Mouse (Mus musculus) CH12.LX (cell line): ENCODE measurements around the gene Nr2c1. TPM values are rescaled to one million over a fixed set of nuclear protein-coding genes. Genes with fewer than 3 reads are reported as not detected.
A peak's percentile ranks its signal among the peaks of the same experiment; 100 is the strongest.

Experiments used
- DNase-seq: peaks from one replicate; pipeline ENCODE4 v3.0.0-alpha.2; 2013; ENCODE audit errors: extremely low read depth
- H3K27ac ChIP-seq: 2 replicates; pipeline ENCODE4 v1.5.1; 2012; ENCODE audit warnings: low read depth, mild to moderate bottlenecking, control low read depth, moderate library complexity; ENCODE audit not compliant: insufficient read depth
- H3K27me3 ChIP-seq: replicated peaks from 2 replicates; pipeline ENCODE3; 2012; ENCODE audit warnings: inconsistent platforms
- H3K36me3 ChIP-seq, 2 experiments: replicated peaks in 1 of 2; 2 replicates each; pipeline versions ENCODE3 to v1.6.1; 2012; ENCODE audit warnings: inconsistent platforms in 1 of 2, low read length in 1 of 2, mild to moderate bottlenecking in 1 of 2, mixed read lengths in 1 of 2, moderate library complexity in 1 of 2; ENCODE audit not compliant: control insufficient read depth in 1 of 2, insufficient read depth in 1 of 2
- H3K4me1 ChIP-seq, 2 experiments: 2 replicates each; pipeline ENCODE4 v1.6.1; 2012; ENCODE audit warnings: inconsistent platforms in 1 of 2, moderate library complexity in 1 of 2; ENCODE audit not compliant: insufficient read depth in 2 of 2, control insufficient read depth in 1 of 2
- H3K4me2 ChIP-seq: 2 replicates; pipeline ENCODE4 v1.6.1; 2012; ENCODE audit warnings: low read depth, mild to moderate bottlenecking, control low read depth; ENCODE audit not compliant: poor library complexity, insufficient read depth, severe bottlenecking
- H3K4me3 ChIP-seq, 3 experiments: fragments of 150-350 bp in 1 of 3; sonication (generic) in 1 of 3; replicated peaks in 1 of 3; 2 replicates each; pipeline versions ENCODE3 to v1.5.1; 2011 to 2012; ENCODE audit warnings: low read depth in 2 of 3, low read length in 2 of 3, mild to moderate bottlenecking in 2 of 3, moderate library complexity in 2 of 3, control low read depth in 1 of 3, improper control_type of control experiment in 1 of 3, inconsistent platforms in 1 of 3, mixed read lengths in 1 of 3; ENCODE audit not compliant: poor library complexity in 1 of 3
- H3K79me2 ChIP-seq: replicated peaks from 2 replicates; pipeline ENCODE4 v1.6.1; 2012; ENCODE audit warnings: mild to moderate bottlenecking, moderate library complexity; ENCODE audit not compliant: control insufficient read depth, poor library complexity, insufficient read depth, severe bottlenecking; ENCODE audit errors: extremely low read depth
- H3K9ac ChIP-seq: 2 replicates; pipeline ENCODE4 v1.6.1; 2012; ENCODE audit warnings: low read depth, mild to moderate bottlenecking, control low read depth, moderate library complexity; ENCODE audit not compliant: insufficient read depth
- H3K9me3 ChIP-seq: replicated peaks from 2 replicates; pipeline ENCODE3; 2012; ENCODE audit warnings: low read length, inconsistent platforms, mixed read lengths
- BHLHE40 ChIP-seq: IDR thresholded peaks from 2 replicates; pipeline ENCODE4 v1.6.1; 2011; ENCODE audit warnings: mild to moderate bottlenecking, low read depth, low read length, improper control_type of control experiment
- CHD1 ChIP-seq: IDR thresholded peaks from 2 replicates; pipeline ENCODE4 v1.6.1; 2012; ENCODE audit warnings: low read depth, low read length, improper control_type of control experiment, inconsistent platforms
- CHD2 ChIP-seq: IDR thresholded peaks from 2 replicates; pipeline ENCODE4 v1.6.1; 2011; ENCODE audit warnings: low read length, improper control_type of control experiment
- CTCF ChIP-seq, 2 experiments: IDR thresholded peaks in 1 of 2; conservative IDR thresholded peaks in 1 of 2; 2 replicates each; pipeline ENCODE4 v1.5.1; 2011 to 2012; ENCODE audit warnings: low read depth in 2 of 2, low read length in 2 of 2, improper control_type of control experiment in 1 of 2, inconsistent platforms in 1 of 2, mild to moderate bottlenecking in 1 of 2, moderate library complexity in 1 of 2
- ETS1 ChIP-seq: conservative IDR thresholded peaks from 2 replicates; pipeline ENCODE4 v1.6.1; 2012; ENCODE audit warnings: low read depth, mild to moderate bottlenecking, inconsistent platforms, low read length, improper control_type of control experiment, moderate library complexity
- GABPA ChIP-seq: IDR thresholded peaks from 2 replicates; pipeline ENCODE4 v1.6.1; 2012; ENCODE audit warnings: low read depth, low read length, improper control_type of control experiment, inconsistent platforms; ENCODE audit not compliant: insufficient replicate concordance
- HCFC1 ChIP-seq: IDR thresholded peaks from 2 replicates; pipeline ENCODE4 v1.6.1; 2012; ENCODE audit warnings: low read depth, mild to moderate bottlenecking, inconsistent platforms, low read length, improper control_type of control experiment
- IRF4 ChIP-seq: IDR thresholded peaks from 2 replicates; pipeline ENCODE4 v1.6.1; 2014; ENCODE audit warnings: low read depth, mild to moderate bottlenecking, inconsistent platforms, low read length, improper control_type of control experiment
- JUN ChIP-seq: IDR thresholded peaks from 2 replicates; pipeline ENCODE4 v1.6.1; 2011; ENCODE audit warnings: low read depth, mild to moderate bottlenecking, low read length, improper control_type of control experiment, moderate library complexity; ENCODE audit not compliant: insufficient read depth
- JUND ChIP-seq: conservative IDR thresholded peaks from 2 replicates; pipeline ENCODE4 v1.6.1; 2011; ENCODE audit warnings: low read depth, low read length, improper control_type of control experiment
- KAT2A ChIP-seq: IDR thresholded peaks from 2 replicates; pipeline ENCODE4 v1.6.1; 2012; ENCODE audit warnings: low read length, improper control_type of control experiment, inconsistent platforms; ENCODE audit not compliant: insufficient replicate concordance
- MAX ChIP-seq: IDR thresholded peaks from 2 replicates; pipeline ENCODE4 v1.6.1; 2011; ENCODE audit warnings: low read length, improper control_type of control experiment
- MAZ ChIP-seq: IDR thresholded peaks from 2 replicates; pipeline ENCODE4 v1.6.1; 2012; ENCODE audit warnings: low read depth, mild to moderate bottlenecking, inconsistent platforms, low read length, improper control_type of control experiment, moderate library complexity
- MEF2A ChIP-seq: IDR thresholded peaks from 2 replicates; pipeline ENCODE4 v1.6.1; 2014; ENCODE audit warnings: low read depth, mild to moderate bottlenecking, inconsistent platforms, low read length, improper control_type of control experiment, borderline replicate concordance
- MXI1 ChIP-seq: IDR thresholded peaks from 2 replicates; pipeline ENCODE4 v1.6.1; 2011; ENCODE audit warnings: mild to moderate bottlenecking, low read depth, low read length, improper control_type of control experiment
- NELFE ChIP-seq: IDR thresholded peaks from 2 replicates; pipeline ENCODE4 v1.6.1; 2011; ENCODE audit warnings: low read depth, low read length, improper control_type of control experiment
- NRF1 ChIP-seq: IDR thresholded peaks from 2 replicates; pipeline ENCODE4 v1.6.1; 2014; ENCODE audit warnings: low read depth, mild to moderate bottlenecking, inconsistent platforms, low read length, improper control_type of control experiment, moderate library complexity
- PAX5 ChIP-seq: IDR thresholded peaks from 2 replicates; pipeline ENCODE4 v1.6.1; 2012; ENCODE audit warnings: low read length, inconsistent platforms, mixed read lengths
- RAD21 ChIP-seq: IDR thresholded peaks from 2 replicates; pipeline ENCODE4 v1.6.1; 2011; ENCODE audit warnings: low read depth, mild to moderate bottlenecking, low read length, improper control_type of control experiment, moderate library complexity
- RCOR1 ChIP-seq: conservative IDR thresholded peaks from 2 replicates; pipeline ENCODE4 v1.6.1; 2012; ENCODE audit warnings: low read depth, mild to moderate bottlenecking, inconsistent platforms, low read length, improper control_type of control experiment
- SIN3A ChIP-seq: IDR thresholded peaks from 2 replicates; pipeline ENCODE4 v1.6.1; 2012; ENCODE audit warnings: low read length, improper control_type of control experiment, inconsistent platforms
- SMC3 ChIP-seq: IDR thresholded peaks from 2 replicates; pipeline ENCODE4 v1.6.1; 2011; ENCODE audit warnings: low read depth, low read length, improper control_type of control experiment
- TCF12 ChIP-seq: IDR thresholded peaks from 2 replicates; pipeline ENCODE4 v1.6.1; 2014; ENCODE audit warnings: low read depth, mild to moderate bottlenecking, inconsistent platforms, low read length, improper control_type of control experiment
- UBTF ChIP-seq: IDR thresholded peaks from 2 replicates; pipeline ENCODE4 v1.6.1; 2012; ENCODE audit warnings: low read depth, mild to moderate bottlenecking, inconsistent platforms, low read length, improper control_type of control experiment, moderate library complexity
- USF1 ChIP-seq: IDR thresholded peaks from 2 replicates; pipeline ENCODE4 v1.6.1; 2014; ENCODE audit warnings: low read depth, mild to moderate bottlenecking, inconsistent platforms, low read length, improper control_type of control experiment
- ZMIZ1 ChIP-seq: IDR thresholded peaks from 2 replicates; pipeline ENCODE4 v1.6.1; 2012; ENCODE audit warnings: low read depth, mild to moderate bottlenecking, inconsistent platforms, low read length, improper control_type of control experiment
- dilution Hi-C: fragments of 300-500 bp; cut with MboI; formaldehyde crosslinking; loops from 2 replicates; pipeline ENCODE4 v1.14.3; 2020; ENCODE audit warnings: low sequenced_read_pairs; ENCODE audit not compliant: extremely low pct_unique_long_range_greater_than_20kb, extremely low pct_ligation_motif_present
- in situ Hi-C: fragments of 300-500 bp; cut with MboI; formaldehyde crosslinking; loops from 3 replicates; pipeline ENCODE4 v1.14.3; 2019; ENCODE audit warnings: low sequenced_read_pairs, low pct_ligation_motif_present, low pct_unique_long_range_greater_than_20kb, mixed read lengths
- polyA plus RNA-seq: library from polyadenylated mRNA; unstranded; fragments of >175 nt; gene quantifications from 2 replicates; pipeline ENCODE4 v1.2.1, GENCODE M21; 2012; ENCODE audit warnings: low read depth; ENCODE audit not compliant: insufficient read length
- total RNA-seq, 2 experiments: library from RNA; depleted of rRNA; stranded (reverse); fragments of 300-350 nt in 1 of 2; fragments of >200 nt in 1 of 2; gene quantifications; 2 replicates each; pipeline ENCODE4 v1.2.3; 2012 to 2014

Nr2c1 gene
- total and polyA plus RNA-seq, 3 experiments, result 3.6 to 6.5 (median 5.7) TPM

DNA sequence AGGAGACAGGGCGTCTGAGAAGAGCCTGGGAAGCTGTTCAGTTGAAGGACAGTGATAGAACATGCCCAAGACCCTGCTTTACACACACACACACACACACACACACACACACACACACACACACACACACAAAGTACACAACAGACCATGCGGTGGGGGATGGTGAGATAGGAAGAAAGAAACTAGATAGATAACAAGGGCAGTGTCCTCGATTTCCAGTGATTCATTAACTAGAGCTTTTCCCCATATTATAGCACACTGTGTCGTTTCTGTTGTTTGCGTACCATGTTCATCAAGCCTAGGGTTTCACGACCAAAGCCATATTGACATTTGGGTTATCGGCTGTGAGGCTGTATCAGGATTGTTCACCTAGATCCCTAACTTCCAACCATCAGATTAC, 28.8 kb upstream of the Nr2c1 start:
- H3K36me3 ChIP-seq, result peaks cover 14 to 43% of the 10 kb centered on the region in 2 experiments
- no peak overlapping the region for H3K4me3 ChIP-seq
- H3K4me2 ChIP-seq, result no peak overlapping the region
- no peaks in the 10 kb centered on the region for H3K79me2 ChIP-seq
- dilution Hi-C loops (no loop called here), in situ Hi-C loops (no loop called here)
- no peaks in the 10 kb centered on the region for H3K27me3 ChIP-seq
- no peaks in the 10 kb centered on the region for H3K9me3 ChIP-seq
- DNase-seq, result no peak
- peaks cover 19 to 47% of the 10 kb centered on the region in 2 experiments for H3K4me1 ChIP-seq
- no peak overlapping the region for H3K9ac ChIP-seq
- no peak overlapping the region for H3K27ac ChIP-seq
- TF ChIP-seq CHD2 (no peak), RCOR1 (no peak), SMC3 (no peak), JUND (no peak), NELFE (no peak), GABPA (no peak), BHLHE40 (no peak), KAT2A (no peak), PAX5 (no peak), USF1 (no peak), UBTF (no peak), TCF12 (no peak), ZMIZ1 (no peak)
- TF ChIP-seq, all 38 proteins: peak for 0

DNA sequence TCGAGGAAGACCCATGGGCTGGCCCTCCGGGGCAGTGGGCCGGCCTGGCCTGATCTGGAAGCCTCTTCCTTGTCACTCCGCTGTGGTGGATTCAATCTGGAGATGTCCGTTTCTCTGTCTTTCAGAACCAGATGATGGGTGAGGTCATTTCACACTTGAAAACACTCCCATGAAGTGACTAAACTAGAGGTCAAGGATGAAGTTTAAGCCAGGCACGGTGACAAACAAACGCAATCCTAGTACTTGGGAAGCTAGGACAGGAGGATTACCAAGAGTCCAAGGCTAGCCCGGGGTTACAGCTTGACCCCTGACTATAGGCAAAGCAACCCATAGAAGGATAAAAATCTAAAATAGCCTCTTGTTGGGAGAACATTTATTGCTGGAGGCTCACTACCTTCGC, 27.1 kb upstream of the Nr2c1 start:
- no peak for TF ChIP-seq CHD1
- Histone ChIP-seq H3K9ac (no peak overlapping the region), H3K79me2 (no peaks in the 10 kb centered on the region), H3K27me3 (no peaks in the 10 kb centered on the region), H3K9me3 (no peaks in the 10 kb centered on the region), H3K4me2 (no peak overlapping the region), H3K4me3 (no peak overlapping the region), H3K27ac (no peak overlapping the region), H3K36me3 (peaks cover 23 to 58% of the 10 kb centered on the region in 2 experiments), H3K4me1 (peaks cover 13 to 34% of the 10 kb centered on the region in 2 experiments)
- dilution Hi-C loops (no loop called here), in situ Hi-C loops (no loop called here)
- DNase-seq, result no peak

DNA sequence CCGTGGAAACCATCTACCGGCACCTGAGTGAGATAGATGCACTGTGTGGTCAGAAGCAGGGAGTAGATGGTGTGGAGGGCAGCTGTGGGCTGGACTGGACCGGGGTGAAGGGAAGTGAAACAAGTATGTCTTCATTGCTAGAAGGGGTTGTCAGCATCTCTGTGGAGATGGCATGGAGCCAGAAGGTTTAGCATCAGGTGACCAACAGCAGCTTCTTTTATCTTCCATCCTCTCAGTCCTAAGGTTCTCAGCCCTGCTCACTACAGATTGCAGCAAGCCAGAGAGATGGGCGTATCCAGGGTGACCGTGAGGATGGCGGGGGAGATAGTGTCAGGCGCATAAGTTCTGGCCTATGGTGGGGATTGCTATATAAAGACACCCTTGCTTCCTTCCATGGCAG, 25.2 kb upstream of the Nr2c1 start:
- peak; percentile 26 for DNase-seq
- peaks cover 38 to 77% of the 10 kb centered on the region in 2 experiments for H3K36me3 ChIP-seq
- no peak for TF ChIP-seq NRF1
- no peak for TF ChIP-seq SIN3A
- no peak; the same call in 1 of the 2 replicates for TF ChIP-seq ETS1
- TF ChIP-seq ZMIZ1, result no peak
- no peak for TF ChIP-seq CTCF (conservative IDR thresholded peaks at IDR 0.05 in 1 of 2, IDR thresholded peaks at IDR 0.05 in 1 of 2; ENCODE audit: low read depth in 2 of 2, low read length in 2 of 2)
- TF ChIP-seq MXI1, result no peak
- TF ChIP-seq RAD21, result no peak
- no peak for TF ChIP-seq MAZ
- TF ChIP-seq MAX, result peak; percentile 49
- TF ChIP-seq IRF4, result peak; percentile 87
- TF ChIP-seq JUN, result peak; percentile 13; the same call in 1 of the 2 replicates
- no peak for TF ChIP-seq CHD2
- peak; percentile 51 for TF ChIP-seq TCF12
- TF ChIP-seq MEF2A, result peak; percentile 43; the same call in 1 of the 2 replicates
- peak; percentile 78 for TF ChIP-seq BHLHE40
- no peak for TF ChIP-seq GABPA
- no peak for TF ChIP-seq HCFC1
- no peak for TF ChIP-seq KAT2A

More for the DNA sequence above, 25.2 kb upstream of the Nr2c1 start:
- H3K4me1 ChIP-seq, result peaks cover 13 to 19% of the 10 kb centered on the region in 2 experiments
- peak overlapping the region; percentile 71 for H3K27ac ChIP-seq
- H3K9ac ChIP-seq, result no peak overlapping the region
- no peak overlapping the region; the same call in 1 of the 2 replicates for H3K4me2 ChIP-seq
- in situ Hi-C loops, result no loop called here
- dilution Hi-C loops, result no loop called here
- no peak overlapping the region for H3K4me3 ChIP-seq
- no peaks in the 10 kb centered on the region for H3K27me3 ChIP-seq
- no peaks in the 10 kb centered on the region for H3K79me2 ChIP-seq
- no peaks in the 10 kb centered on the region for H3K9me3 ChIP-seq
